Mouse (Mus musculus): Measurements from ENCODE around the gene Olfr52. TPM values are rescaled to one million over a fixed set of nuclear protein-coding genes. Genes with fewer than 3 reads are reported as not detected.

Olfr52 gene
- total RNA-seq (2012; rRNA removed): not detected in 2 replicates

DNA sequence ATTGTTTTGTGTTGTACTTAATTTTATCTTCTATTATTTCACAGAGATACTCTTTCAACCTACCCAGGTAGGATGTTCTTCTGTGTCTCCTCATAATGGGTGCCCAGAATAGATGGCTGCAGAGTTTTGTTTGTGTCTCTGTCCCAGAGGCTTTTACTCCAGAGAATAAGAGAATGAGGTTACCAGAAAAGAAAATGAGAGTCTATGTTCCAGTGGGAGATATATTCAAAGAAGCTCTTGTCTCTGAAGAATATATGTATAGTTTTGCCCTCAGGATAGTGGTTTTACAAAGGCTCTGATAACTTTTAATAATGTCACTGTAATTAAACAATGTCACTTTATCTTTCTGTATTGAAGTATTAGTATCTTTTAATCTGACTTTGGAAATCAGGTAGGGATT, at the start of gene Olfr52:
Gene Olfr52 (minus strand): TSS at position 101 of the 400 bp plus-strand sequence.
- Histone ChIP-seq H3K4me3 (ENCODE audit: insufficient read depth in 1 of 2, low read depth in 1 of 2, low read length in 2 of 2, poor library complexity in 1 of 2, severe bottlenecking in 1 of 2) (no peak within 1 kb of the TSS), H3K9me3 (ENCODE audit: control insufficient read depth, insufficient read depth, low read depth, low read length) (no peaks in the 10 kb centered on the region), H3K9ac (ENCODE audit: insufficient read depth, low read depth, low read length, poor library complexity, severe bottlenecking) (no peak within 1 kb of the TSS), H3K4me1 (ENCODE audit: control insufficient read depth in 2 of 2, insufficient read depth in 2 of 2, low read length in 2 of 2, poor library complexity in 1 of 2) (no peaks in the 10 kb centered on the region), H3K27ac (ENCODE audit: insufficient read depth, low read depth, low read length, poor library complexity, severe bottlenecking) (no peak within 1 kb of the TSS), H3K36me3 (ENCODE audit: control insufficient read depth, insufficient read depth, low read length, poor library complexity, severe bottlenecking) (no peaks in the 10 kb centered on the region)
- no peak for DNase-seq (ENCODE audit: low read depth, low spot score)
- TF ChIP-seq ZC3H11A (IDR thresholded peaks at IDR 0.05; ENCODE audit: borderline replicate concordance, low read depth, low read length) (no peak), CHD2 (IDR thresholded peaks at IDR 0.05; ENCODE audit: low read depth, low read length) (no peak), HCFC1 (IDR thresholded peaks at IDR 0.05; ENCODE audit: borderline replicate concordance, insufficient read depth, low read length) (no peak), MAFK (IDR thresholded peaks at IDR 0.05; ENCODE audit: insufficient read depth, low read depth, low read length) (no peak)
- in situ Hi-C loops (cut with MboI; ENCODE audit: low sequenced_read_pairs in 2 of 2, unreplicated experiment in 2 of 2): no loop called here

GRCm38 (mm10) chr2:86231301-86231700, 45.8 kb upstream of the Olfr52 start, which contains the start of gene Olfr1047:
Gene Olfr1047 (minus strand): TSS chr2:86231401.
- H3K36me3 ChIP-seq (ENCODE audit: control insufficient read depth, insufficient read depth, low read length, poor library complexity, severe bottlenecking): no peaks in the 10 kb centered on the region
- H3K9ac ChIP-seq (ENCODE audit: insufficient read depth, low read depth, low read length, poor library complexity, severe bottlenecking): no peak within 1 kb of the TSS
- no peak for DNase-seq (ENCODE audit: low read depth, low spot score)
- H3K27ac ChIP-seq (ENCODE audit: insufficient read depth, low read depth, low read length, poor library complexity, severe bottlenecking): no peak within 1 kb of the TSS
- H3K9me3 ChIP-seq (ENCODE audit: control insufficient read depth, insufficient read depth, low read depth, low read length): no peaks in the 10 kb centered on the region
- H3K4me1 ChIP-seq (ENCODE audit: control insufficient read depth in 2 of 2, insufficient read depth in 2 of 2, low read length in 2 of 2, poor library complexity in 1 of 2): no peaks in the 10 kb centered on the region
- no peak within 1 kb of the TSS for H3K4me3 ChIP-seq (ENCODE audit: insufficient read depth in 1 of 2, low read depth in 1 of 2, low read length in 2 of 2, poor library complexity in 1 of 2, severe bottlenecking in 1 of 2)
- in situ Hi-C loops (cut with MboI; ENCODE audit: low sequenced_read_pairs in 2 of 2, unreplicated experiment in 2 of 2): no loop called here
- TF ChIP-seq ZC3H11A (IDR thresholded peaks at IDR 0.05; ENCODE audit: borderline replicate concordance, low read depth, low read length) (no peak), MAFK (IDR thresholded peaks at IDR 0.05; ENCODE audit: insufficient read depth, low read depth, low read length) (no peak), ZNF384 (IDR thresholded peaks at IDR 0.05; ENCODE audit: low read depth, low read length) (no peak), HCFC1 (IDR thresholded peaks at IDR 0.05; ENCODE audit: borderline replicate concordance, insufficient read depth, low read length) (no peak), CHD2 (IDR thresholded peaks at IDR 0.05; ENCODE audit: low read depth, low read length) (no peak)

GRCm38 (mm10) chr2:86219214-86219613, 33.7 kb upstream of the Olfr52 start, which contains the start of gene Olfr1046:
Gene Olfr1046 (minus strand): TSS chr2:86219314.
- H3K9ac ChIP-seq (ENCODE audit: insufficient read depth, low read depth, low read length, poor library complexity, severe bottlenecking): no peak within 1 kb of the TSS
- no peaks in the 10 kb centered on the region for H3K36me3 ChIP-seq (ENCODE audit: control insufficient read depth, insufficient read depth, low read length, poor library complexity, severe bottlenecking)
- H3K9me3 ChIP-seq (ENCODE audit: control insufficient read depth, insufficient read depth, low read depth, low read length): no peaks in the 10 kb centered on the region
- in situ Hi-C loops (cut with MboI; ENCODE audit: low sequenced_read_pairs in 2 of 2, unreplicated experiment in 2 of 2): no loop called here
- H3K27ac ChIP-seq (ENCODE audit: insufficient read depth, low read depth, low read length, poor library complexity, severe bottlenecking): no peak within 1 kb of the TSS
- TF ChIP-seq CHD2 (IDR thresholded peaks at IDR 0.05; ENCODE audit: low read depth, low read length) (no peak), HCFC1 (IDR thresholded peaks at IDR 0.05; ENCODE audit: borderline replicate concordance, insufficient read depth, low read length) (no peak), MAFK (IDR thresholded peaks at IDR 0.05; ENCODE audit: insufficient read depth, low read depth, low read length) (no peak), ZNF384 (IDR thresholded peaks at IDR 0.05; ENCODE audit: low read depth, low read length) (no peak), ZC3H11A (IDR thresholded peaks at IDR 0.05; ENCODE audit: borderline replicate concordance, low read depth, low read length) (no peak)
- H3K4me1 ChIP-seq (ENCODE audit: control insufficient read depth in 2 of 2, insufficient read depth in 2 of 2, low read length in 2 of 2, poor library complexity in 1 of 2): no peaks in the 10 kb centered on the region
- no peak for DNase-seq (ENCODE audit: low read depth, low spot score)
- no peak within 1 kb of the TSS for H3K4me3 ChIP-seq (ENCODE audit: insufficient read depth in 1 of 2, low read depth in 1 of 2, low read length in 2 of 2, poor library complexity in 1 of 2, severe bottlenecking in 1 of 2)

GRCm38 (mm10) chr2:86202909-86203308, 17.4 kb upstream of the Olfr52 start, which contains the start of gene Olfr1045:
Gene Olfr1045 (minus strand): TSS chr2:86203009.
- H3K27ac ChIP-seq (ENCODE audit: insufficient read depth, low read depth, low read length, poor library complexity, severe bottlenecking): no peak within 1 kb of the TSS
- in situ Hi-C loops (cut with MboI; ENCODE audit: low sequenced_read_pairs in 2 of 2, unreplicated experiment in 2 of 2): no loop called here
- no peak for TF ChIP-seq CHD2 (IDR thresholded peaks at IDR 0.05; ENCODE audit: low read depth, low read length)
- TF ChIP-seq MAFK (IDR thresholded peaks at IDR 0.05; ENCODE audit: insufficient read depth, low read depth, low read length): no peak
- no peak for TF ChIP-seq HCFC1 (IDR thresholded peaks at IDR 0.05; ENCODE audit: borderline replicate concordance, insufficient read depth, low read length)
- no peak for TF ChIP-seq ZC3H11A (IDR thresholded peaks at IDR 0.05; ENCODE audit: borderline replicate concordance, low read depth, low read length)
- no peak for TF ChIP-seq ZNF384 (IDR thresholded peaks at IDR 0.05; ENCODE audit: low read depth, low read length)
- H3K9me3 ChIP-seq (ENCODE audit: control insufficient read depth, insufficient read depth, low read depth, low read length): no peaks in the 10 kb centered on the region
- H3K36me3 ChIP-seq (ENCODE audit: control insufficient read depth, insufficient read depth, low read length, poor library complexity, severe bottlenecking): no peaks in the 10 kb centered on the region
- H3K4me3 ChIP-seq (ENCODE audit: insufficient read depth in 1 of 2, low read depth in 1 of 2, low read length in 2 of 2, poor library complexity in 1 of 2, severe bottlenecking in 1 of 2): no peak within 1 kb of the TSS
- DNase-seq (ENCODE audit: low read depth, low spot score): no peak
- no peaks in the 10 kb centered on the region for H3K4me1 ChIP-seq (ENCODE audit: control insufficient read depth in 2 of 2, insufficient read depth in 2 of 2, low read length in 2 of 2, poor library complexity in 1 of 2)
- no peak within 1 kb of the TSS for H3K9ac ChIP-seq (ENCODE audit: insufficient read depth, low read depth, low read length, poor library complexity, severe bottlenecking)

DNA sequence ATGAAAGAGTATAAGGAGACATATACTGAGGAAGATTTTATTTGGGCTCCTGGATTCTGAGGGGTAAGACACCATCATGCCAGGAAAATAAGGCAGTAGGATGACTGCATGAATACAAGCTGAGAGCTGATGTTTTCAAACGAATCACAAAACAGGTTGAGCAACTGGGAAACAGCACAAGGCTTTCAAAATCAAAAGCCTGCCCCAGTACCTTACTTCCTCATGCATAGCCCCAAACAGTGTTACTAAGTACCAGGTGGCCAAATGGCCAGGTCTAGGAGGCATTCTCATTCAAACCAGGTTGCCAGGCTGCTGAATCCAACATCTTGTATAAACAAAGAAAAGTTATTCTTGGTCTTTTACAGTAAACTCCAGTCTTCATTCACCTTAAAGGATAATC, 10.4 kb upstream of the Olfr52 start:
- H3K9ac ChIP-seq (ENCODE audit: insufficient read depth, low read depth, low read length, poor library complexity, severe bottlenecking): no peak overlapping the region
- H3K9me3 ChIP-seq (ENCODE audit: control insufficient read depth, insufficient read depth, low read depth, low read length): no peaks in the 10 kb centered on the region
- no peaks in the 10 kb centered on the region for H3K36me3 ChIP-seq (ENCODE audit: control insufficient read depth, insufficient read depth, low read length, poor library complexity, severe bottlenecking)
- DNase-seq (ENCODE audit: low read depth, low spot score): no peak
- in situ Hi-C loops (cut with MboI; ENCODE audit: low sequenced_read_pairs in 2 of 2, unreplicated experiment in 2 of 2): no loop called here
- no peaks in the 10 kb centered on the region for H3K4me1 ChIP-seq (ENCODE audit: control insufficient read depth in 2 of 2, insufficient read depth in 2 of 2, low read length in 2 of 2, poor library complexity in 1 of 2)
- H3K4me3 ChIP-seq (ENCODE audit: insufficient read depth in 1 of 2, low read depth in 1 of 2, low read length in 2 of 2, poor library complexity in 1 of 2, severe bottlenecking in 1 of 2): no peak overlapping the region
- H3K27ac ChIP-seq (ENCODE audit: insufficient read depth, low read depth, low read length, poor library complexity, severe bottlenecking): no peak overlapping the region
- TF ChIP-seq MAFK (IDR thresholded peaks at IDR 0.05; ENCODE audit: insufficient read depth, low read depth, low read length) (no peak), HCFC1 (IDR thresholded peaks at IDR 0.05; ENCODE audit: borderline replicate concordance, insufficient read depth, low read length) (no peak), ZNF384 (IDR thresholded peaks at IDR 0.05; ENCODE audit: low read depth, low read length) (no peak), CHD2 (IDR thresholded peaks at IDR 0.05; ENCODE audit: low read depth, low read length) (no peak), ZC3H11A (IDR thresholded peaks at IDR 0.05; ENCODE audit: borderline replicate concordance, low read depth, low read length) (no peak)

Data from ES-E14 (cell line).